Mouse (Mus musculus) cortical plate, adult 2 months (tissue): ENCODE data around the gene Exoc4. TPM values are rescaled to one million over a fixed set of nuclear protein-coding genes. Genes with fewer than 3 reads are reported as not detected.

Experiments
- H3K27ac ChIP-seq: fragments of 200-500 bp; 2 replicates; pipeline ENCODE4 v1.5.1; 2012; ENCODE audit warnings: low read length, control low read depth, inconsistent platforms; ENCODE audit not compliant: insufficient read depth
- H3K4me1 ChIP-seq: fragments of 200-500 bp; 2 replicates; pipeline ENCODE4 v1.6.1; 2011; ENCODE audit warnings: low read length; ENCODE audit not compliant: control insufficient read depth, insufficient read depth
- H3K4me3 ChIP-seq: fragments of 200-500 bp; 2 replicates; pipeline ENCODE4 v1.5.1; 2011; ENCODE audit warnings: mild to moderate bottlenecking, low read length, control low read depth; ENCODE audit not compliant: insufficient read depth
- CTCF ChIP-seq: fragments of 200-500 bp; IDR thresholded peaks from 2 replicates; pipeline ENCODE4 v1.5.1; 2011; ENCODE audit warnings: mild to moderate bottlenecking, control low read depth, low read length; ENCODE audit not compliant: insufficient read depth; ENCODE audit errors: extremely low read depth
- POLR2A ChIP-seq: fragments of 200-500 bp; IDR thresholded peaks from 2 replicates; pipeline ENCODE4 v1.6.1; 2011; ENCODE audit warnings: mild to moderate bottlenecking, low read length, control low read depth; ENCODE audit not compliant: insufficient read depth; ENCODE audit errors: extremely low read depth
- polyA plus RNA-seq: library from polyadenylated mRNA; depleted of rRNA; stranded (reverse); fragments of >200 nt; gene quantifications from 2 replicates; pipeline ENCODE4 v1.2.3, GENCODE M21; 2012

Gene Exoc4
- polyA plus RNA-seq, 1 experiment: 19.0 TPM

DNA sequence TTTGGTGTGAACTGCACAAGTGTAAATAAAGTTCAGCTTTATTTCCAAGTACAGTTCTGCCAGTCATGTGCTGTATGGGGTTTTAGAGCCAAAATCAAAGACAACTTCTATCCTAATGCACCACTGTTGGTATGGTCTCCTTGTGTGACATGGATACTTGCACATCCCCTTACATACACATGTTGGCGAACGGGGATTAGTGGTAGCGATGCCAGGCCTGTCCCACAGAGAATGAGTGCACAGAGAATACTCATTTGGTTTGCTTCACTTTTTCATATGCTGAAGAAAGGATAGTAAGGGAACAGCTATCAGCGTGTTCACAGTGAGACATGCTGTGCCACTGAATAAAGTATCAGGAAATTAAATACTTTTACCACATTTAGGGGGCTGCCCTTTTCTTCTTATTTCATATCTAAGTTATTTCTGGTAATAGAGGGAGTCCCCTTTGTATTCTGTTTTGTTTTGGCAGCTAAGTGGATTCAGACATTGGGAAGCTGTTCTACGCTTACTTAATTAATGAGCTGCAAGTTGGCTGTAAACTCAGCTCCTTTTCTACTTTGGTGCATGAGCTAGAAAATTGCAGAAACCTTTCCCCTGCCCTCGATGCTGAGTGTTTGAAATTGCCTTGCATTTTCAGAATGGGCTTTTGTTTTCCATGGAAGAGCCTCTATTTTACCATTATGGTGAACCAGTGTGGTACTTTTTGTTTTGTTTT lies 247.4 kb downstream of the Exoc4 start:
- no peak overlapping the region for H3K27ac ChIP-seq
- H3K4me3 ChIP-seq: no peak overlapping the region
- TF ChIP-seq POLR2A: no peak
- TF ChIP-seq CTCF: no peak
- H3K4me1 ChIP-seq: peaks cover 2% of the 10 kb centered on the region; the same call in 1 of the 2 replicates

DNA sequence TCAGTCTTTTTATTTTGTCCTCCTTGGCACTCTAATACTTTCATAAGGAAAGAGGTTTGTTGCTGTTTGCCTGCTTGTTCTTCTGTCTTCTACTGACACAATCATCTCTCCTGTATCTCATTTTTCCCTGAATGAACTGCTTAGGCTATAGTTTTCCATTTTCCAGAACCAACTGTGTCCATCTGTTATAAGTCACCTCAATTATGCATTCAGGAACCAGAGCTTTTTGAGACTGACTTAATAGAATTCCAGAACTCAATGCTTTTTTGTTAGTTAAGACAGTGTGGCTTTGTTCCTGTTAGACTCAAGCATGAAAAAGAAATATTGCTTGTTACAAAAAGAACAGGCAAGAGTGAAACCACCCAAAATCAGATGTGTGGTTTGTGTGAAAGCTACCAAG lies 248.5 kb downstream of the Exoc4 start:
- H3K27ac ChIP-seq: no peak overlapping the region
- no peak overlapping the region for H3K4me3 ChIP-seq
- H3K4me1 ChIP-seq: peaks cover 2% of the 10 kb centered on the region; the same call in 1 of the 2 replicates
- TF ChIP-seq POLR2A: no peak
- TF ChIP-seq CTCF: no peak

DNA sequence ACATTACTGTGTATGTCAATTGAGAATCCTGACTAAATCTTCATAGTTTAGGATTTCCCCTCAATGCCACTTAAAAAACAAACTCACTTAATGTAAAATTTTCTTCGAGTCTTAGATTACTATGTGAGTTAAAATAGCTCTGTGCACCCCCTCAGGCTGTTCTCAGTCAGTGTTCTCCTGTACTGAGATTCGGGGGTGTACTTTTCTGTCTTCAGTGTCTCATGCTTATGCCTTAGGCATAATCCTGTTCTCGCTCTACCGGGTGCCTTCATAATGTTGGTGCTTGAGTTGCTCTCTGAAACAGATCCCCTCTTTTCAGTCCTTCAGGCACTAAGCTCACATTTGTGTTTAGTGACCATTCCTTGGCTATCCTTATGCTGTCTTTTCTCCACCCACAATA lies 253.5 kb downstream of the Exoc4 start:
- no peaks in the 10 kb centered on the region for H3K4me1 ChIP-seq
- H3K27ac ChIP-seq: no peak overlapping the region
- TF ChIP-seq CTCF (no peak), POLR2A (no peak)
- no peak overlapping the region for H3K4me3 ChIP-seq

DNA sequence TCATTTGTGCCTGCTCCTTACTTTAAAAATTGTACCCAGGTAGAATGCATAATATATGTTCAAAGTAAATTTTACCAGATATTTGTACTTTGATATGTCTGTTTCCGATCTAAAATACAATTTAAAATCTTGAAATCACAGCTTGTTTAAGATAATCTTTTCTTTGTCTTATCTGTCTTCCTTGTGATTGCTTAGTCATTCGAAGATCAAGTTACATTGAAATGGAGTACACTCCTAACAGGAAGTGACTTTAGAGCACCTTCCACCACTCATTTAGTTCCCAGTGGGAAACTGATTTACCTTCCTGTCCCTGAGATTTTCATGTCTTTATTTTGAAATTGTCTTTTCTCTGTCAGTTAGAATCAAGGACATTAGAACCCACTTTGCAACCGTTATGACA lies 254.5 kb downstream of the Exoc4 start:
- Histone ChIP-seq H3K4me3 (no peak overlapping the region), H3K4me1 (no peaks in the 10 kb centered on the region), H3K27ac (no peak overlapping the region)
- no peak for TF ChIP-seq CTCF
- TF ChIP-seq POLR2A: no peak

DNA sequence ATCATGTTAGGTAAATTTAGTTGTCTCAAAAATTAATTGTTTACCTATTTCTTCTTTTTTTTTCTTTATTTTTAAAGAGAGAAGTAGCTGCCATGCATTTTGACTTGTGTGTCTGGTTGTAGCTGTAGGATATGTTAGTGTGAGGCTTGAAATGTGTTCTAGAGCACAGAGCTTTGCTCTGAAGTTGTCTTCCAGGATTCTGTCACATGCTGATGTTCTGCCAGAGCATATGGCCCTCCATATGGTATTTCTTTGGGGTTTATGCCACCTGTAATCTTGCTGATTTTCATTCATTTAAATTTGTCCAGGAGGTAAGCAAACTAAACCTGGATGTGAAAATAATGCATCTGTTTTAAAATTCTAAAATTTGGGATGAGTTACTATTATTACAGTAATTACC lies 258.2 kb downstream of the Exoc4 start:
- no peak overlapping the region for H3K27ac ChIP-seq
- no peak for TF ChIP-seq CTCF
- TF ChIP-seq POLR2A: no peak
- H3K4me3 ChIP-seq: no peak overlapping the region
- no peaks in the 10 kb centered on the region for H3K4me1 ChIP-seq

DNA sequence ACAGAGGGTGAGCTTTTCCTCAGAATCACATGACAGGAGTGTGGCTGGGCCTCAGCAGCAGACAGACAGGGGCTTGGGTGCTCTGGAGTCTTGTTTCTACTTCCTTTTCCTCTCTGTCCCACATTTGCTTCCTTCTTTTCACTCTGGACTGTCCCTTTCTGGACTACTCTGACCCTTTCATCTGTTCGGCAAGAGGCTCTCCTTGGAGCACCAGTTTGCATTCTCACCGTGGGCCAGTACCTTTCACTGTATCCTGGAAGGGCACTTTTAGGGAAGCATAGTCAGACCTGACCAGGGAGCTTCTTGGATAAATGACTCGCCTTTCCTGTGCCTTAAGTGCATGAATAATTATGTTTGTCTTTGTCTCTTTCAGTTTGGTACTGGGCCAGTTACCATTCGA lies 266.5 kb downstream of the Exoc4 start:
- TF ChIP-seq CTCF (no peak), POLR2A (no peak)
- H3K4me1 ChIP-seq: peaks cover 3% of the 10 kb centered on the region; the same call in 1 of the 2 replicates
- no peak overlapping the region for H3K4me3 ChIP-seq
- H3K27ac ChIP-seq: 0 out of 2 replicates have a peak overlapping the region, but pooled peaks have one; percentile 65

DNA sequence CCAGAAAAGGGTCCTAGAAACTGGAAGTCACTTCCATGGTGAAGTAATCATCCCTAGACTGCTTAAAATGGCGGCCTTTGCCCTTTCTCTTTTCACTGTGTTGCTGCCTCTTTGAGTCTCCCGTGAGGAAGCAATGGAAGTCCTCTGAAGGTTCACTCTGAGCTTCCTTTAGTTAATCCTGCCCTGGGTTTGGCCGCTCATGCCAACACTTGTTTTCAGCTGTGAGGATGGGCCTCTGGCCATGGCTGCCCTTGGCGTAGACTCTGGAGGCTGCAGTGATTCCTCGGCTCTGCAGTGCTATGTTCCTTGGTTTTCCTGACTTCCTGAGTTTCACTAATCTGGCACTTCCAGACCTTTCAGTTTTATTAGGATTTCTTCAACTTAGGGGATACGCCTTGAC lies 267.9 kb downstream of the Exoc4 start:
- peaks cover 3% of the 10 kb centered on the region; the same call in 1 of the 2 replicates for H3K4me1 ChIP-seq
- H3K4me3 ChIP-seq: no peak overlapping the region
- H3K27ac ChIP-seq: 0 out of 2 replicates have a peak overlapping the region, but pooled peaks have one; percentile 59
- TF ChIP-seq POLR2A (no peak), CTCF (no peak)

DNA sequence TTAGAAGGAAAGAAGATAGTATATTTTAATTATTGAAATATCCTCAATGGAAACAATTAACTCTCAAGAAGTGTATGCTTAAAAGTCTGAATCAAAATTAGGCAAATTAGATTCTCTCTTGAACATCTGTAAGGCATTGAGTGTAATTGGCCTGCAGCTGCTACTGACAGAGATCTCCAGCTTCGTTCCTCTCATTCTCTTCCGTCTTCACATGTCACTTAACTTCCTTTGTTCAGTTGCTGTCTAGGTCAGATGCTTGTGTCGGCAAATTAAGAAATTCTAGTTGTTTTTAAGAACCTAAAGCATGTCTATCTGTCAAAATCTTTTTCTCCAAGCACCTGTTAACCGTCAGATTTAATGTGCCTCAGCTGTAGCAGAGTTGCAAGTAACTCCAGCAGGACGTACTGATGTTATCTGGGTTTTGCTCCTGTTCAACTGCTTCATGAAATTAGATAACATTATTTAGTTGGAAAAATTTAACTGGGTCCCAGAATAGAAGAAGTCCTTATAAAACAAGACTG lies 269.1 kb downstream of the Exoc4 start:
- TF ChIP-seq CTCF (no peak), POLR2A (no peak)
- H3K4me3 ChIP-seq: no peak overlapping the region
- peaks cover 3% of the 10 kb centered on the region; the same call in 1 of the 2 replicates for H3K4me1 ChIP-seq
- no peak overlapping the region for H3K27ac ChIP-seq

DNA sequence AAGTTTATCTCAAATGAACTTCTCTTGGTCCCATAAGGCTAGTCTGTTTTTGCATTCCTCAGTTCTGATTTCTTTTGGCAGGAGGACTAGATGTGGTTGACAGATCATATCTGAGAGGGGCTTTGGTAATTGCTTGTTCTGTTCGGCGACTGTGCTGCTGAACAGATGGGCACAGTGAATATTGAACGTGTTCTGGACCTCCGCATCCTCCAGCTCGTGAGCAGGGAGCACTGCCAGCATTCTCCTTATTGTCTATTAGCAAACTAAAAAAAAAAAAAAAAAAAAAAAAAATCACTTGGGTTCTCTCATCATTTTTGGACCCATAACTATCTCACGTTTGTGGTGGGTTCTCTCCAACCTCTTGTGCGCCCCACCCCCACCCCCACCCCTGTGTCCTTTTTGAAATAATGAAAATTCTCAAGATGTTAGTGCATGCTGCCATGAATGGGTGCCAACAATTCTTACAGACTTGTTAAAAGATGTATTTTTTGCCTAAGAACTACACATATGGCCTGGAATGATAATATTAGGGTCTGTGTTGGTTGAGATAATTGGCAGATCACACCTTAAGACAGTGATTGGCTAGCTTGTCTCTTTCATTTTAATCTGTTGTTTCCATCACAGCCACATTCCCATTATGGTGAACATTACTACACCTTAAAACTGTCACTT lies 276.9 kb downstream of the Exoc4 start:
- TF ChIP-seq CTCF (no peak), POLR2A (no peak)
- Histone ChIP-seq H3K27ac (no peak overlapping the region), H3K4me1 (no peaks in the 10 kb centered on the region), H3K4me3 (no peak overlapping the region)

DNA sequence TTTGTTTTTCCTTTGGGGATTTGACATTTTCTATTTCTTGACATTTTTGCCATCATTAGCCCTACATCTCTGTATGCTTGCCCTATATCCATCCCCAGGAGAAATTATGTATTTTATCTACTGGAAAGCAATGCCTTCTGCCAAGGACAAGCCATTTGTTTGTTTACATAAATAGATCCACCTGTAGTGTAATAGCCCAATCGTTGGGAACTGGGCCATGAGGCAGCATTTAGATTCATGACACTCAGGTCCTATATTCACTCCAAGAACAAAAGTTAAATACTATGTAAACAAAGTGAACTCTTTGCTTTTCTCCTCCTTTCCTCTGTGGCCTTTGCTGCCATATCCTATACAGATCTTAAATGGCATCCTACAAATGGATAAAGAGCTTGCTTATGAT lies 291.5 kb downstream of the Exoc4 start:
- H3K27ac ChIP-seq: no peak overlapping the region
- no peaks in the 10 kb centered on the region; the same call in 1 of the 2 replicates for H3K4me1 ChIP-seq
- H3K4me3 ChIP-seq: no peak overlapping the region
- TF ChIP-seq CTCF (no peak), POLR2A (no peak)
